10 mouse cellular contexts compared by ENCODE assay signal in the genomic region with DNA sequence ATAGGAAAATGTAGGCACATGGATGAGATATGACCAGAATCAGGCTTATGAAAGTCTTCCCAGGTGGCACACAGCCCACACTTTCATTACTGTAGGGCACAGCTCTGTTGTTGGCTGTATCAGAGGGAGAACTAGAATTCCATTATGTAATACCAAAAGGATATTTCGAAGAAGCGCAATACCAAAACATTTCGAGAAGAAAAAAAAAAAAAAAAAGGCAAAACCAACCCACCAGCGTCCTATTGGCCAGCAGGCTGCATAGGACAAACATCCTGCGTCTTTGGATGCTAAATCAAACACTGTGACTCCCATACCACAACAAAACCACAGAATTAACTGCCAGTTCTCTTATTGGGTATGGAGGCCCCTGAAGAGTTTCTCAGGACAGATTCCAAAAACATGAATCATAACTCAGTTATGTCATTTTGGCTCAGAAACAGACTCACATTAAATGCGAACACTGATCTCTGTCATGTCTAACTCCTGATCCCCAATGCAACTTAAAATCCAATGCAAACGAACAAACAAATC. TPM values are rescaled to one million over a fixed set of nuclear protein-coding genes. Genes with fewer than 3 reads are reported as not detected.
DNase-seq lines count a peak whose midpoint lies in the region; ATAC-seq and TF ChIP-seq lines count a peak whose summit lies in the region.
"Had no signal": no experiment of that assay in that cellular context is flagged by ENCODE, and none has a peak within 500 bp of the region (broad histone marks: within the 10 kb centered on the region; RNA-seq: fewer than 3 reads in every experiment).

No protein-coding gene starts in this region.

- peak; percentile 43 for DNase-seq in gastrocnemius, adult 18-20 months (ENCODE audit: low spot score)
- DNase-seq in gastrocnemius, postnatal 10 days = no peak
- peak; percentile 72 for DNase-seq in 3134 (ENCODE audit: extremely low read depth, insufficient read length, low spot score)
- DNase-seq in thymus, adult 2 months = no peak
- no peak for DNase-seq in cerebellum, adult 18-20 months
- DNase-seq: spleen, adult 18-20 months had no signal

- H3K27me3 ChIP-seq in limb, embryonic 12.5 days = no peaks in the 10 kb centered on the region
- no peaks in the 10 kb centered on the region for H3K27me3 ChIP-seq in thymus, adult 2 months (ENCODE audit: control insufficient read depth, insufficient read depth, low read length)
- peaks cover 23% of the 10 kb centered on the region for H3K27me3 ChIP-seq in liver, embryonic 12.5 days (replicated peaks)

- H3K36me3 ChIP-seq in limb, embryonic 12.5 days = no peaks in the 10 kb centered on the region
- H3K36me3 ChIP-seq in thymus, adult 2 months (ENCODE audit: control insufficient read depth, insufficient read depth, low read length) = no peaks in the 10 kb centered on the region
- H3K36me3 ChIP-seq in liver, embryonic 12.5 days = no peaks in the 10 kb centered on the region

- H3K4me3 ChIP-seq in embryonic fibroblast, embryonic 13.5 days (ENCODE audit: insufficient read depth, low read length) = peak overlapping the region; percentile 6; the same call in 1 of the 2 replicates
- peak overlapping the region; percentile 34 for H3K4me3 ChIP-seq in limb, embryonic 12.5 days (replicated peaks)
- no peak overlapping the region for H3K4me3 ChIP-seq in thymus, adult 2 months (ENCODE audit: control insufficient read depth, insufficient read depth, low read length)
- no peak overlapping the region for H3K4me3 ChIP-seq in liver, embryonic 12.5 days

- TF ChIP-seq CTCF in embryonic fibroblast, embryonic 13.5 days (IDR thresholded peaks at IDR 0.05; ENCODE audit: borderline replicate concordance, insufficient read depth, low read length) = no peak
- TF ChIP-seq CTCF in thymus, adult 2 months (IDR thresholded peaks at IDR 0.05; ENCODE audit: borderline replicate concordance, control insufficient read depth, extremely low read depth, insufficient read depth, low read length, poor library complexity) = no peak

- peak overlapping the region; percentile 75 for H3K27ac ChIP-seq in embryonic fibroblast, embryonic 13.5 days (ENCODE audit: insufficient read depth, low read length)
- H3K27ac ChIP-seq in limb, embryonic 12.5 days = peak overlapping the region; percentile 94
- H3K27ac ChIP-seq in thymus, adult 2 months (ENCODE audit: control insufficient read depth, insufficient read depth, low read length) = no peak overlapping the region
- H3K27ac ChIP-seq in liver, embryonic 12.5 days = no peak overlapping the region

- no peak overlapping the region for H3K9ac ChIP-seq in limb, embryonic 12.5 days (replicated peaks)
- H3K9ac ChIP-seq in liver, embryonic 12.5 days = no peak overlapping the region

- peaks cover 10% of the 10 kb centered on the region for H3K4me1 ChIP-seq in embryonic fibroblast, embryonic 13.5 days (ENCODE audit: control insufficient read depth, insufficient read depth, low read length)
- H3K4me1 ChIP-seq in limb, embryonic 12.5 days (replicated peaks) = peaks cover 15% of the 10 kb centered on the region
- H3K4me1 ChIP-seq in thymus, adult 2 months (replicated peaks; ENCODE audit: control insufficient read depth, insufficient read depth, low read length) = peaks cover 6% of the 10 kb centered on the region
- peaks cover 10% of the 10 kb centered on the region for H3K4me1 ChIP-seq in liver, embryonic 12.5 days

- H3K4me2 ChIP-seq in limb, embryonic 12.5 days = peak overlapping the region; percentile 55
- H3K4me2 ChIP-seq in liver, embryonic 12.5 days = no peak overlapping the region

- no peaks in the 10 kb centered on the region for H3K9me3 ChIP-seq in limb, embryonic 12.5 days
- H3K9me3 ChIP-seq in liver, embryonic 12.5 days (replicated peaks) = no peaks in the 10 kb centered on the region

- TF ChIP-seq POLR2A in embryonic fibroblast, embryonic 13.5 days (IDR thresholded peaks at IDR 0.05; ENCODE audit: low read depth, low read length) = no peak
- no peak for TF ChIP-seq POLR2A in thymus, adult 2 months (IDR thresholded peaks at IDR 0.05; ENCODE audit: control insufficient read depth, extremely low read depth, insufficient read depth, low read length, poor library complexity)

- 78% methylated on average over 7 of the region's 7 CpGs for WGBS in limb, embryonic 12.5 days
- 34% methylated on average over 7 of the region's 7 CpGs for WGBS in thymus, adult 2 months
- WGBS in liver, embryonic 12.5 days (ENCODE audit: insufficient replicate concordance) = 67% methylated on average over 7 of the region's 7 CpGs

- no peak for ATAC-seq in limb, embryonic 12.5 days (ENCODE audit: insufficient number of reproducible peaks, insufficient read depth, low FRiP score, low TSS enrichment, low read depth)
- no peak for ATAC-seq in liver, embryonic 12.5 days

RNA-seq across cellular contexts. Expression of a gene that starts 0.7 kb away (rescaled TPM):
- 1 to 10 TPM; 1.1 to 2.1 TPM for total RNA-seq in gastrocnemius, adult 18-20 months (2021)
- total RNA-seq in gastrocnemius, postnatal 10 days (2021) = 1 to 10 TPM; 6.4 to 9.1 TPM
- 6.2 and 10.4 TPM in 2 replicates for polyA plus RNA-seq in embryonic fibroblast, embryonic 13.5 days (2011; ENCODE audit: insufficient read length, low read depth, missing spikeins)
- 9.6 and 11.4 TPM in 2 replicates for polyA plus RNA-seq in limb, embryonic 12.5 days (2016; fragmentation: Nextera tagmentation; extraction: Ambion mirVana)
- 7.9 and 8.9 TPM in 2 replicates for polyA plus RNA-seq in thymus, adult 2 months (2012; rRNA removed)
- polyA plus RNA-seq in liver, embryonic 12.5 days (2016; fragmentation: Nextera tagmentation; extraction: Ambion mirVana) = 0.44 and 0.74 TPM in 2 replicates
- total RNA-seq: CH12.LX had no signal

RNA-seq across cellular contexts. Expression of a gene that starts 6.2 kb away (rescaled TPM):
- 10 to 100 TPM; 20.8 to 29.3 TPM for total RNA-seq in gastrocnemius, adult 18-20 months (2021)
- total RNA-seq in gastrocnemius, postnatal 10 days (2021) = 10 to 100 TPM; 23.4 to 29.2 TPM
- 37.7 and 49.3 TPM in 2 replicates for polyA plus RNA-seq in embryonic fibroblast, embryonic 13.5 days (2011; ENCODE audit: insufficient read length, low read depth, missing spikeins)
- 47.9 and 48.6 TPM in 2 replicates for polyA plus RNA-seq in limb, embryonic 12.5 days (2016; fragmentation: Nextera tagmentation; extraction: Ambion mirVana)
- polyA plus RNA-seq in thymus, adult 2 months (2012; rRNA removed) = 17.0 and 17.1 TPM in 2 replicates
- polyA plus RNA-seq in liver, embryonic 12.5 days (2016; fragmentation: Nextera tagmentation; extraction: Ambion mirVana) = 18.1 and 20.2 TPM in 2 replicates

Comparison
In these comparisons a context has a peak if more than half of its experiments do, and no peak if none do; other contexts are left out.
1. DNase-seq: peak in gastrocnemius, adult 18-20 months (single experiment) and 3134 (single experiment); none in gastrocnemius, postnatal 10 days (single experiment), thymus, adult 2 months (single experiment) and cerebellum, adult 18-20 months (0 of 2).
2. H3K27ac ChIP-seq: peak in embryonic fibroblast, embryonic 13.5 days (single experiment) and limb, embryonic 12.5 days (single experiment); none in thymus, adult 2 months (single experiment) and liver, embryonic 12.5 days (single experiment).
3. H3K4me3 ChIP-seq: peak in embryonic fibroblast, embryonic 13.5 days (single experiment) and limb, embryonic 12.5 days (single experiment); none in thymus, adult 2 months (single experiment) and liver, embryonic 12.5 days (single experiment).